Mouse (Mus musculus): ENCODE results near the gene Cmtm1. TPM values are rescaled to one million over a fixed set of nuclear protein-coding genes. Genes with fewer than 3 reads are reported as not detected.

Gene Cmtm1
- total RNA-seq, 2 experiments from 2014 or later, result not detected

DNA sequence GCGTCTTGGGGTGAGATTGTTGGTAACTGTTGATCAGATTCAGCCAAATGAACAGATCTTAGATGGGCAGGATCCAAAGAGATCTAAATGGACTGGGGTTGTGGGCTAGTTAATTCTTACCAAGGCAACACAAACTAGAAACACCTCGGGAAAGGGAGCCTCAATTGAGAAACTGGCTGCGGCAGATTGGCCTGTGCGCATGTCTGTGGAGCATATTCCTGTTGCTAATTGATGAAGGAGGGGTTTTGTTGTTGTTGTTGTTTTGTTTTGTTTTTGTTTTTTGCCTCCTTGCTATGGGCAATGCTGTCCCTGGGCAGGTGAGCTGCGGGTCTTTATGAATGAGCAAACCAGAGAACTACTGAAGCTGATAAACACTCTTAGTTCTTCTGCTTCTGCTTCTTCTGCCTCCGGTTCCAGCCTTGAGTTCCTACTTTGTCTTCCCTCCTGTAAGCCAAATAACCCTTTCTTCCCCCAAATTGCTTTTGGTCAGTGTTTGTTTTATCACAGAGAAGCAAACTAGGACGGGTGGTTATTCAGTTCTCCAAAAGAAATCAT, 60.4 kb downstream of the Cmtm1 start:
- intact Hi-C loops (cut with DNase I), result loop anchor here (10.0 kb wide), 1 partner anchor 185 kb away; no protein-coding TSS in a partner anchor
- no peak for DNase-seq (ENCODE audit: low spot score in 2 of 2)

- intact Hi-C loops (cut with DNase I), result loop anchor here (10.0 kb wide), 1 partner anchor 187 kb away; no protein-coding TSS in a partner anchor
- DNase-seq (ENCODE audit: low spot score in 2 of 2), result peak; percentile 75 to 81
Observed at GRCm38 (mm10) chr8:104248276-104248675, 61.7 kb downstream of the Cmtm1 start, which contains the start of gene Tk2. Tk2 (minus strand) TSS chr8:104248558.

- no peak for DNase-seq (ENCODE audit: low spot score in 2 of 2)
- intact Hi-C loops (cut with DNase I), result loop anchor here (10.0 kb wide), 1 partner anchor 187 kb away; no protein-coding TSS in a partner anchor
Observed at GRCm38 (mm10) chr8:104247908-104248275, 62.1 kb downstream of the Cmtm1 start.

GRCm38 (mm10) chr8:104247054-104247907, 62.7 kb downstream of the Cmtm1 start:
- intact Hi-C loops (cut with DNase I), result loop anchor here (10.0 kb wide), 1 partner anchor 188 kb away; no protein-coding TSS in a partner anchor

GRCm38 (mm10) chr8:104246621-104247020, 63.3 kb downstream of the Cmtm1 start:
- DNase-seq (ENCODE audit: low spot score in 2 of 2), result no peak
- intact Hi-C loops (cut with DNase I), result loop anchor here (10.0 kb wide), 1 partner anchor 188 kb away; no protein-coding TSS in a partner anchor

More at GRCm38 (mm10) chr8:104247054-104247907, 62.7 kb downstream of the Cmtm1 start:
- DNase-seq (ENCODE audit: low spot score in 2 of 2), result no peak

Other genes starting within 250 kb of the Cmtm1 start
- 10 to 100 TPM; 10.4 to 11.6 TPM for gene Cdh5, start 208.5 kb downstream of the Cmtm1 start, total RNA-seq (2021)
- 10 to 100 TPM; 11.0 to 11.6 TPM for gene Bean1, start 139.7 kb downstream of the Cmtm1 start, total RNA-seq (2021)
- gene Tk2, start 61.6 kb downstream of the Cmtm1 start, total RNA-seq (2021), result 10 to 100 TPM; 41.3 to 41.5 TPM
- 1 to 10 TPM; 4.9 to 9.4 TPM for gene Cklf, start 59.3 kb downstream of the Cmtm1 start, total RNA-seq (2021)
- gene Cmtm2a, start 17.0 kb downstream of the Cmtm1 start, total RNA-seq (2021), result not detected
- not detected for gene Gm45711, start 64 bp downstream of the Cmtm1 start, total RNA-seq (2021)
- not detected for gene Gm11020, start 11.4 kb upstream of the Cmtm1 start, total RNA-seq (2021)
- gene Cmtm2b, start 12.1 kb upstream of the Cmtm1 start, total RNA-seq (2021), result not detected
- gene Cmtm3, start 29.3 kb upstream of the Cmtm1 start, total RNA-seq (2021), result 10 to 100 TPM; 11.9 to 12.1 TPM
- 10 to 100 TPM; 79.5 to 82.1 TPM for gene Cmtm4, start 85.7 kb upstream of the Cmtm1 start, total RNA-seq (2021)
- 100 to 1,000 TPM; 276 to 310 TPM for gene Dync1li2, start 132.9 kb upstream of the Cmtm1 start, total RNA-seq (2021)
- 1 to 10 TPM; 1.8 to 2.9 TPM for gene Terb1, start 199.8 kb upstream of the Cmtm1 start, total RNA-seq (2021)
- 10 to 100 TPM; 43.5 to 49.6 TPM for gene Nae1, start 224.5 kb upstream of the Cmtm1 start, total RNA-seq (2021)
- 10 to 100 TPM; 24.7 to 34.0 TPM for gene Car7, start 224.5 kb upstream of the Cmtm1 start, total RNA-seq (2021)